Mouse (Mus musculus) kidney, embryonic 16.5 days (tissue): ENCODE data around the gene Gm17018. TPM values are rescaled to one million over a fixed set of nuclear protein-coding genes. Genes with fewer than 3 reads are reported as not detected.
A peak's percentile ranks its signal among the peaks of the same experiment; 100 is the strongest.

Experiments
- ATAC-seq: fragments of 200-750 bp; cut with Nextera tagmentation; 2 replicates; pipeline ENCODE4 v1.8.0; 2017; ENCODE audit warnings: moderate TSS enrichment; ENCODE audit not compliant: low FRiP score, low TSS enrichment
- H3K27ac ChIP-seq: fragments of 300-500 bp; sonication (generic); 2 replicates; pipeline ENCODE4 v1.5.1; 2014; ENCODE audit warnings: low read length
- H3K27me3 ChIP-seq: fragments of 300-500 bp; sonication (generic); 2 replicates; pipeline ENCODE4 v1.6.1; 2014; ENCODE audit warnings: low read length, control low read depth, mixed read lengths; ENCODE audit not compliant: insufficient read depth
- H3K36me3 ChIP-seq: fragments of 300-500 bp; sonication (generic); 2 replicates; pipeline ENCODE4 v1.6.1; 2014; ENCODE audit warnings: low read length, control low read depth, mixed read lengths; ENCODE audit not compliant: insufficient read depth
- H3K4me1 ChIP-seq: fragments of 300-500 bp; sonication (generic); 2 replicates; pipeline ENCODE4 v1.6.1; 2014; ENCODE audit warnings: low read length, control low read depth, mixed read lengths; ENCODE audit not compliant: insufficient read depth
- H3K4me2 ChIP-seq: fragments of 300-500 bp; sonication (generic); replicated peaks from 2 replicates; pipeline ENCODE4 v1.6.1; 2014; ENCODE audit warnings: low read depth, low read length
- H3K4me3 ChIP-seq: fragments of 300-500 bp; sonication (generic); 2 replicates; pipeline ENCODE4 v1.5.1; 2014; ENCODE audit warnings: mild to moderate bottlenecking, low read length
- H3K9ac ChIP-seq: fragments of 300-500 bp; sonication (generic); replicated peaks from 2 replicates; pipeline ENCODE4 v1.6.1; 2014; ENCODE audit warnings: low read length
- H3K9me3 ChIP-seq: fragments of 300-500 bp; sonication (generic); 2 replicates; pipeline ENCODE4 v1.6.1; 2016; ENCODE audit warnings: low read length, control low read depth
- WGBS: fragments of 180-500 bp; shearing (Covaris S2); extraction: QIAGEN DNeasy Blood & Tissue Kit; methylation state at CpG from one replicate; pipeline ENCODE4 v1.1.7; 2014; 5-methylcytosine and 5-hydroxymethylcytosine counted together
- polyA plus RNA-seq: library from polyadenylated mRNA; unstranded; fragments of >200 nt; fragmentation: Nextera tagmentation; extraction: Ambion mirVana; gene quantifications from 2 replicates; pipeline ENCODE4 v1.2.1, GENCODE M21; 2015

Gm17018 gene
- polyA plus RNA-seq, 1 experiment from 2014 or later, result 52.9 TPM

- Histone ChIP-seq H3K4me3 (no peak overlapping the region), H3K4me1 (peaks cover 9% of the 10 kb centered on the region; the same call in 1 of the 2 replicates)
These were observed 36.0 kb downstream of the Gm17018 start for GRCm38 (mm10) chr19:45596434-45596833.

GRCm38 (mm10) chr19:45597106-45597505, 36.7 kb downstream of the Gm17018 start:
- H3K27me3 ChIP-seq, result no peaks in the 10 kb centered on the region
- no peaks in the 10 kb centered on the region for H3K9me3 ChIP-seq
- no peak for ATAC-seq
- H3K27ac ChIP-seq, result no peak overlapping the region
- peaks cover 7% of the 10 kb centered on the region for H3K36me3 ChIP-seq
- no peak overlapping the region for H3K9ac ChIP-seq
- no peak overlapping the region for H3K4me3 ChIP-seq
- H3K4me1 ChIP-seq, result peaks cover 4% of the 10 kb centered on the region; the same call in 1 of the 2 replicates
- WGBS, result 78% methylated on average over 4 of the region's 4 CpGs
- no peak overlapping the region for H3K4me2 ChIP-seq

More at GRCm38 (mm10) chr19:45596434-45596833, 36.0 kb downstream of the Gm17018 start:
- no peak overlapping the region for H3K9ac ChIP-seq
- no peaks in the 10 kb centered on the region for H3K27me3 ChIP-seq
- H3K4me2 ChIP-seq, result no peak overlapping the region
- H3K27ac ChIP-seq, result no peak overlapping the region
- no peak for ATAC-seq
- H3K9me3 ChIP-seq, result no peaks in the 10 kb centered on the region
- H3K36me3 ChIP-seq, result peaks cover 4% of the 10 kb centered on the region; the same call in 1 of the 2 replicates
- WGBS, result 78% methylated on average over 6 of the region's 6 CpGs

- Histone ChIP-seq H3K9ac (no peak overlapping the region), H3K4me3 (no peak overlapping the region), H3K4me2 (no peak overlapping the region), H3K27ac (no peak overlapping the region), H3K36me3 (peaks cover 7% of the 10 kb centered on the region; the same call in 1 of the 2 replicates), H3K27me3 (no peaks in the 10 kb centered on the region), H3K4me1 (no peaks in the 10 kb centered on the region), H3K9me3 (no peaks in the 10 kb centered on the region)
- 89% methylated on average over 5 of the region's 5 CpGs for WGBS
- ATAC-seq, result no peak
These were observed 42.2 kb downstream of the Gm17018 start for GRCm38 (mm10) chr19:45602606-45603005.

GRCm38 (mm10) chr19:45606701-45607100, 46.3 kb downstream of the Gm17018 start:
- WGBS, result 89% methylated on average over 4 of the region's 4 CpGs
- no peak for ATAC-seq
- no peaks in the 10 kb centered on the region for H3K9me3 ChIP-seq

GRCm38 (mm10) chr19:45607479-45607878, 47.1 kb downstream of the Gm17018 start:
- Histone ChIP-seq H3K4me2 (no peak overlapping the region), H3K27me3 (no peaks in the 10 kb centered on the region), H3K9me3 (no peaks in the 10 kb centered on the region), H3K4me1 (no peaks in the 10 kb centered on the region), H3K36me3 (no peaks in the 10 kb centered on the region), H3K27ac (no peak overlapping the region), H3K9ac (no peak overlapping the region), H3K4me3 (no peak overlapping the region)
- ATAC-seq, result no peak
- WGBS, result 50% methylated on average over 7 of the region's 7 CpGs

More at GRCm38 (mm10) chr19:45606701-45607100, 46.3 kb downstream of the Gm17018 start:
- Histone ChIP-seq H3K36me3 (peaks cover 2% of the 10 kb centered on the region; the same call in 1 of the 2 replicates), H3K4me1 (no peaks in the 10 kb centered on the region), H3K9ac (no peak overlapping the region), H3K27ac (no peak overlapping the region), H3K4me3 (no peak overlapping the region), H3K27me3 (no peaks in the 10 kb centered on the region), H3K4me2 (no peak overlapping the region)

GRCm38 (mm10) chr19:45608648-45609339, 48.4 kb downstream of the Gm17018 start:
- no peak overlapping the region for H3K27ac ChIP-seq
- no peak overlapping the region for H3K4me3 ChIP-seq
- no peak for ATAC-seq
- H3K9me3 ChIP-seq, result no peaks in the 10 kb centered on the region
- no peaks in the 10 kb centered on the region for H3K27me3 ChIP-seq
- WGBS, result 89% methylated on average over 13 of the region's 13 CpGs
- H3K4me1 ChIP-seq, result no peaks in the 10 kb centered on the region
- H3K36me3 ChIP-seq, result no peaks in the 10 kb centered on the region
- no peak overlapping the region for H3K9ac ChIP-seq
- no peak overlapping the region for H3K4me2 ChIP-seq

- Histone ChIP-seq H3K9me3 (no peaks in the 10 kb centered on the region), H3K27ac (no peak overlapping the region), H3K4me2 (no peak overlapping the region), H3K4me3 (no peak overlapping the region), H3K4me1 (peaks cover 10% of the 10 kb centered on the region), H3K9ac (no peak overlapping the region), H3K27me3 (no peaks in the 10 kb centered on the region), H3K36me3 (no peaks in the 10 kb centered on the region)
- no peak for ATAC-seq
- 63% methylated on average over 5 of the region's 5 CpGs for WGBS
These were observed 50.4 kb downstream of the Gm17018 start for GRCm38 (mm10) chr19:45610823-45611222.

- H3K4me2 ChIP-seq, result no peak overlapping the region
- H3K27ac ChIP-seq, result no peak overlapping the region
- 81% methylated on average over 8 of the region's 8 CpGs for WGBS
- no peak overlapping the region for H3K9ac ChIP-seq
- H3K4me3 ChIP-seq, result no peak overlapping the region
- H3K36me3 ChIP-seq, result no peaks in the 10 kb centered on the region
- H3K4me1 ChIP-seq, result peaks cover 14% of the 10 kb centered on the region
- H3K27me3 ChIP-seq, result no peaks in the 10 kb centered on the region
- H3K9me3 ChIP-seq, result no peaks in the 10 kb centered on the region
- ATAC-seq, result no peak
These were observed 54.0 kb downstream of the Gm17018 start for GRCm38 (mm10) chr19:45614375-45614774.

GRCm38 (mm10) chr19:45614928-45615327, 54.5 kb downstream of the Gm17018 start:
- H3K9me3 ChIP-seq, result no peaks in the 10 kb centered on the region
- no peaks in the 10 kb centered on the region for H3K27me3 ChIP-seq
- no peak overlapping the region for H3K4me2 ChIP-seq
- no peak overlapping the region for H3K27ac ChIP-seq
- ATAC-seq, result no peak
- H3K9ac ChIP-seq, result no peak overlapping the region
- H3K4me1 ChIP-seq, result peaks cover 14% of the 10 kb centered on the region
- 50% methylated on average over 3 of the region's 3 CpGs for WGBS
- H3K36me3 ChIP-seq, result no peaks in the 10 kb centered on the region
- H3K4me3 ChIP-seq, result no peak overlapping the region

GRCm38 (mm10) chr19:45615415-45616213, 55.2 kb downstream of the Gm17018 start:
- Histone ChIP-seq H3K36me3 (no peaks in the 10 kb centered on the region), H3K4me3 (no peak overlapping the region), H3K4me2 (no peak overlapping the region), H3K27me3 (no peaks in the 10 kb centered on the region), H3K9ac (no peak overlapping the region), H3K9me3 (no peaks in the 10 kb centered on the region), H3K4me1 (peaks cover 17% of the 10 kb centered on the region), H3K27ac (no peak overlapping the region)
- ATAC-seq, result peak; percentile 73
- 47% methylated on average over 12 of the region's 12 CpGs for WGBS
